In the genomic region with DNA sequence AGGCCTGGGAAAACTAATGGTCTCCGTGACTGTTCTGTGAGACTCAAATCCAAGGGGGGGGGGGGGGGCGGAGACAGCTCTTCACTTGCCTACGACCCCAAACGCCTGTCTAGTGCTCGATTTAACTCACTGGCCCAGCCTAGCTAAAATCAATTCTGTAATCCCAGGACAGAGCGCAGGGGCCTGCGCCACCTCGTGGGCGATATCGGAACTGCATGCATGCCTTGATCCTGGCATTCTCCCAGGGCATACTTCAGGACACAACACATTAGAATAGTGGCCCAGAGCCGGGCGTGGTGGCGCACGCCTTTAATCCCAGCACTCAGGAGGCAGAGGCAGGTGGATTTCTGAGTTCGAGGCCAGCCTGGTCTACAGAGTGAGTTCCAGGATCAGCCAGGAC, we compare ENCODE assay signal across 8 mouse cellular contexts. TPM values are rescaled to one million over a fixed set of nuclear protein-coding genes. Genes with fewer than 3 reads are reported as not detected.
A peak's percentile ranks its signal among the peaks of the same experiment; 100 is the strongest.
DNase-seq lines count a peak whose midpoint lies in the region; TF ChIP-seq lines count a peak whose summit lies in the region.

No protein-coding gene starts in this region.

- H3K9me3 ChIP-seq in megakaryocyte, embryonic 14.5 days: no peaks in the 10 kb centered on the region

- DNase-seq in ZHBTc4 (ENCODE audit: low read depth, low spot score): peak; percentile 94
- peak; percentile 86 to 95 for DNase-seq in cerebellum, postnatal 4 days (ENCODE audit: low spot score in 2 of 2)
- peak; percentile 85 for DNase-seq in gastrocnemius, postnatal 10 days
- peak; percentile 89 for DNase-seq in hindlimb bud, embryonic 11.5 days (ENCODE audit: extremely low spot score, low read depth, low spot score)
- DNase-seq in left cerebral cortex, adult 2 months (ENCODE audit: extremely low spot score in 1 of 2, low spot score in 2 of 2): peak; percentile 81 to 85
- DNase-seq in right cerebral cortex, postnatal 14 days: peak; percentile 80
- peak; percentile 65 to 84 for DNase-seq in urinary bladder, postnatal 4 days (ENCODE audit: low spot score in 2 of 2)

- no peaks in the 10 kb centered on the region for H3K27me3 ChIP-seq in megakaryocyte, embryonic 14.5 days (replicated peaks)

- no peak overlapping the region for H3K27ac ChIP-seq in left cerebral cortex, adult 2 months

- H3K36me3 ChIP-seq in megakaryocyte, embryonic 14.5 days (replicated peaks; ENCODE audit: low read length): no peaks in the 10 kb centered on the region

- intact Hi-C loops in left cerebral cortex, adult 2 months (cut with DNase I): loop anchor here (1.0 to 5.0 kb wide), 3 partner anchors 79 to 159 kb away; partner anchors contain the start of gene Ralgps2

- H3K4me1 ChIP-seq in megakaryocyte, embryonic 14.5 days: peaks cover 62% of the 10 kb centered on the region

- H3K4me3 ChIP-seq in left cerebral cortex, adult 2 months: no peak overlapping the region
- H3K4me3 ChIP-seq in megakaryocyte, embryonic 14.5 days (replicated peaks): peak overlapping the region; percentile 87

- TF ChIP-seq CTCF in left cerebral cortex, adult 2 months (IDR thresholded peaks at IDR 0.05): peak; percentile 81

RNA-seq across cellular contexts. Expression of gene Tex35, which starts 32.2 kb away (rescaled TPM):
- not detected for total RNA-seq in gastrocnemius, postnatal 10 days (2021)
- total RNA-seq in left cerebral cortex, adult 2 months (2021): not detected
- not detected in 2 replicates for polyA plus RNA-seq in megakaryocyte, embryonic 14.5 days (2012; ENCODE audit: insufficient read depth, low replicate concordance)
